Mouse (Mus musculus) adrenal gland, adult (tissue): ENCODE results near the gene Dcp1a.
"Not testable (repeated sequence)": the region's sequence is repeated elsewhere in the genome, so short reads cannot be mapped to it uniquely, and the experiment has no call there.

Source experiments
- DNase-seq, 2 experiments: peaks; one replicate each; pipeline ENCODE4 v3.0.0; 2022 to 2023; ENCODE audit warnings: low spot score in 1 of 2; ENCODE audit not compliant: inconsistent age in 2 of 2

Dcp1a gene

DNA sequence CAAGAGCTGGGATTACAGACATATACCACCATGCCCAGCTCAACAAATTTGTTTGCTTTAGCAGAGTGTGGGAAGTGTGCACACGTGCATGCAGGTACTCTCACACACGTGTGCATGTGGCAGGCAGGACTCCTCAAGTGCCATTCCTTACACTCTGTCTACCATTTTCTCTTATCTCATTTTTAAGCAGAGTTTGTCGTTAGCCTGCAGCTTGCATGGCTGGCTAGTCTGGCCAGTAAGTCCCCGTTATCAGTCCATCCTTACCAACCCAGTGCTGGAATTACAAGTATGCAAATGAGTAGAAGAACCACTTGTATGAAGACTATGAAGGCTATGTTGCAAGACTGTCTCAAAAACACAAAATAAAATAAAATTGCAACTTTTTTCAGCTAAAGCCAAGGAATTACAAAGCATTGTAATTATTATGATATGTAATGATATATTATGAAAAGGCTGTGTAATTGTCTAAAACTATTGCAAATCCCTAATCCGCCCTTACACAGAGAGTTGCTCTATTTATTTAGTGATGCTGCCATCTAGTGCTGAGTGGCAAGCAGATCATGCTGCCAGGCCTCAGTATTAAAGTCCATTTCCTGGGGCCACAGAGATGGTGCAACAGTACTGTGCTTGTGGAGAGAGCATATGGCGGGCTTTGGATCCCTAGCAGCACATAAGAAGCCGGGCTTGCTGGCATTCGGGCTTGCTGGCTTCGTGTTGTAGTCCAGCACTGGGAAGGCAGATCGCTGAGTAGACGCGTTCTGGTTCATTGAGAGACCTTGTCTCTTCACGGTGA, 36.8 kb downstream of the Dcp1a start:
- peak in 1 of 2 experiments; percentile 62 for DNase-seq

DNA sequence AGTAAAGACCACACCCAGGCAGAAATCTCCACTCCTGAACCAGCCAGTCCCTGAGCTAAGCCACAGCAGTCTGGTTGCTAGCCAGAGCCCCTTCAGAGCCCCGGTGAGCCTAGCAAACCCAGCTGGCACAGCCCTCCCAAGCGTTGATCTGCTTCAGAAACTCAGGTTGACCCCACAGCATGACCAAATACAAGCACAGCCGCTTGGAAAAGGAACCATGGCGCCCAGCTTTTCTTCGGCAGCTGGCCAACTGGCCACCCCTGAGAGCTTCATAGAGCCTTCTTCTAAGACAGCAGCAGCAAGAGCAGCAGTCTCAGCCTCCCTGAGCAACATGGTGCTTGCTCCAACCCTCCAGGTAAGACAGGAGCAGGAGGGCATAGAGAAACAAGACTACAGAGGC, 40.0 kb downstream of the Dcp1a start:
- DNase-seq: no peak

DNA sequence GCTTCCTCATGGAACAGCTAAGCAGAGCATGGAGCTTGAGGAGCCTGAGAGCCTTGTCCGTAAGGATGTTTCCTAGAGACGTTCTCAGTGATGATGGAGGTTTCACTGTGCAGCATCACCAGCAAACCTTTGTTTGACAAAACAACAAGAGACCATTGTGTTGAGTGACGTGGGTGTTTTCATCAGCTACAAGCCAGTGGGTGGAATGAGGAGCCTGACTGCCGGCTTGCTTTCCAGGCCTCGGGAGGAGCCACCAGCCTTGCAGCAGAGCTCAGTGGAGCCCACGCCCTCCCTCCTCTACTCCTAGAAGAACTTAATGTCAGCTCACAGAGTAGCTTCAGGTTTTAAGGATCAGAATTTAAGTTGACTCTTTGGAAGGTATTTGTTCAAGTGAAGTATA, 44.0 kb downstream of the Dcp1a start:
- no peak for DNase-seq

DNA sequence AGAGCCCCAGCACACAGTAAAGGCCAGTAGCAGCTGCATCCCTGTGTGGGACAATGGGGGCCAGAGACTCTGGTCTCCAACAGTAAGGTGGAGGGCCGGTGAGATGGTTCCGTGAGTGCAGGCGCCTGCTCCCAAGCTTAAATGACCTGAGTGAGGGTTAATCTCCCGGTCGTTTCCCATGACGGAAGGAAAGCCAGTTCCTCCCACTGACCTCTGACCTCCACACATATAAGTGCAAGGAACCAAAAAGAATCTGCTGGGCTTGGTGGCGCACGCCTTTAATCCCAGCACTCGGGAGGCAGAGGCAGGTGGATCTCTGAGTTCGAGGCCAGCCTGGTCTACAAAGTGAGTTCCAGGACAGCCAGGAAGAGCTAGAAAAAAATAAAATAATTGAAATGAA, 49.1 kb downstream of the Dcp1a start:
- DNase-seq: no peak

DNA sequence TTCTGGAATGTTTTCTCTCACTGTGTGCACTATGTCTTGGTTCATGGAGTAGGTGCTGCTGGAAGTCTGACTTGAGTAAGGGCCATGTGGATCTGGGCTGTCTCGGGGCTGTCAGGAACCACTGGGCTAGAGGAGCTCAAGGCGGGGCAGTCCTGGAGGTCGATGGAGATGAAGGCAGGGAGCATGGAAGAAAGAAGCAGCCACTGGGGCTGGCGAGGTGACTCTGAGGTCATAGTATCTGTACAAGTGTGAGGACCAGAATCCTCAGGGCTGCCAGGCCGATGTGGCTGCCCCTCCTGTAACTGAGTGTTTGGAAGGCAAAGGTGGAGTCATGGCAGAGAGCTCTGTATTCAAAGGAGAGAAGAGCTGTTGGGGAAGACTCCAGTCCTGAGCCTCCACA, 49.6 kb downstream of the Dcp1a start:
- no peak for DNase-seq

DNA sequence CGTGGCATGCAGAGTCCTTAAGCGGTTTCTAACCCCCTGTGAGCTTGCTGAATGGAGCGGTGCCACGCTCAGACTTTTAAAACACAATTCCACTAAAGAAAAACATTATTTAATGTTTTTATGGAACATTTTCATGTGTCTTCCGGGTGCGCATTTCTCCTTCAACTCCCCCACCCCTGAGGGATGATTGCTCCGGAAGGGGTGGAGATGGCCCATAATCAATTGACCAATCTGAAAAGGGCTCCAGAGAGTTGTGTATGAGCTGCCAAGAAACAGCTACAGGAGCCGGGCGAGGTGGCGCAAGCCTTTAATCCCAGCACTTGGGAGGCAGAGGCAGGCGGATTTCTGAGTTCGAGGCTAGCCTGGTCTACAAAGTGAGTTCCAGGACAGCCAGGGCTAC, 50.1 kb downstream of the Dcp1a start:
- DNase-seq: no peak

DNA sequence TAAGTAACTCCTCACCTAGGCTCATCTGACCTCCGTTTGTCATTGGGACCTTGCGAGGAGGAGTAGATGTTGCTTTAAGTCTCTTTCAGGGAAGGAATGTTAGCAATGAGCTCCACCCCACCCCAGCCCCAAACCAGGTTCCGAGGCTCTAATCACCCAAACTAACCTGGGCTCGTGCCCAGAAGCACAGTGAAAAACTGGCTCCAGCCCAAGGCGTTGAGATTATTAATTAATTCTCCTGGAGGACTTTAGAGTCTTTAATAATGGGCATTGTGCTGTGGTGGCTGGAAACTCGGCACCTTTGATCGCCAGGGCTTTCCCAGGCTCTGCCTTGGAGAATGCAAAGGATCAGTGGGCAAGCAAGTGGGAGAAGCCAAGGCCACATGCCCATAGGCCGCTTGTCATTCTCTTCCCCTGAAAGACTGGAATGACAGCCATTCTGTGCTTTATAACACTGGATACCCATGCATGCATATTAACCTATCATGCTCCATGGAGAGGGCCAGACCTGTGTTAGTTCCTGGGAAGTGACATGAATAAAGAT, 51.5 kb downstream of the Dcp1a start:
- peak in 1 of 2 experiments; percentile 59 for DNase-seq

DNA sequence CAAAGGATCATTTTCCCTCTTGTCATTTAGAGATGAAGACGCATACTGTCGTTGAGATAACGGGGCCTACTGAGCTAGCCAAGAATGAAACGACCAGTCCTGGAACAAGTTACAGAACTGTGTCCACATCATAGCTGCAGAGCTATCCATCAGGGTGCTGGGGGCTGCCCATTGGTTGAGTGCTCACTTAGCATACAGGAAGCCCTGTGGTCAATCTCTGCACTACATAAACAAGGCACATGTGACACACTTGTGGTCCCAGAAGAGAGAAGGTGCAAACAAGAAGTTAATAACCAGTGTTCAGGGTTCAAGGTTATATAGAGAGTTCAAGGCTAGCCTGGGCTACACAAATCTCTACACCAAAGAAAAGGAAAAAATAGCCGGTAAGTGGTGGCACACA, 52.1 kb downstream of the Dcp1a start:
- DNase-seq: peak in 1 of 2 experiments; percentile 41

DNA sequence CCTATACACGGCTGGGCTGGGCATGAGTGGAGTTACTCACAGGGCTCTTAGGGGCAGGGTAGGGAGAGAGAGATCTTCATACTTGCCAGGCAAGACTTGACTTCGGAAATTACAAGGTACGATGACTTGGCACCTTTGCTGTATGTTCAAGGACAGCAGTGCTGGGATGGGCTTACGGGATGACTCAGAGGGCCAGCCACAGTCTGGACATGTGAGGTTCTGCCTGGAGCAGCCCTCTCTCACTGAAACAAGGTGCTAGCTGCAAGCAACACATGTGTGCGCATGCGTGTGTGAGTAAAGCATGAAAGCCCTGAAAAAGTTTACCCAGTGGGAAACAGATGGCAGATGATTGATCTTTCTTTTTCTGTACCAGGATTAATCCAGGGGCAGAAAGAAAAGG, 52.6 kb downstream of the Dcp1a start:
- peak in 1 of 2 experiments; percentile 64 for DNase-seq

DNA sequence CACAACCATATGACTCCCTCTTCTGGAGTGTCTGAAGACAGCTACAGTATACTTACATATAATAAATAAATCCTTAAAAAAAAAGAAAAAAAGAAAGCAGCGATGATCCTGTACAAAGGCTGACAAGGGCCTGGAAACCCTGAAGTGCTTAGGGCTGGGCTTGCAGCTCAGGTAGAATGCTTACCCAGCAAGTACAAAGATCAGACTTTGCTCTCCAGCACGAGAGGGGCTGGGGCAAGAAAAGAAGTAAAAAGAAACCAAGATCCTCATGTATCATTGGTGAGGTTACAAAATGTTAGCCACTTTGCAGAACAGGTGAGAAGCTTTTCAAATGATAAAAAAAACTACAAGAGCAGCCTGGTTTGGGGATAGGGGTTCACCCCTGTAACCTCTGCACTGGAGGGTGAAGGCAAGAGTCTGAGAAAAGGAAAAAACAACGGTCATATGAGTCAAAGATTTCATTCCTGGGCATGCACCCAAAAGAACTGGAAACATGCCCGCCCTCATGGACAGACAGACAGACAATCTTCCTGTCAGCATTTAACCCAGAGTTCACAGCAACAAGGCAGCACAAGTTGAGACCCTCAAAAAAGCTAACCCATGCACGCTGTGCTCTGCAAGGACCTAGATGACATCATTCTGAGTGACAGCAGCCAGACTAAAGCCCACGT, 54.6 kb downstream of the Dcp1a start:
- DNase-seq: peak; percentile 54 to 88

DNA sequence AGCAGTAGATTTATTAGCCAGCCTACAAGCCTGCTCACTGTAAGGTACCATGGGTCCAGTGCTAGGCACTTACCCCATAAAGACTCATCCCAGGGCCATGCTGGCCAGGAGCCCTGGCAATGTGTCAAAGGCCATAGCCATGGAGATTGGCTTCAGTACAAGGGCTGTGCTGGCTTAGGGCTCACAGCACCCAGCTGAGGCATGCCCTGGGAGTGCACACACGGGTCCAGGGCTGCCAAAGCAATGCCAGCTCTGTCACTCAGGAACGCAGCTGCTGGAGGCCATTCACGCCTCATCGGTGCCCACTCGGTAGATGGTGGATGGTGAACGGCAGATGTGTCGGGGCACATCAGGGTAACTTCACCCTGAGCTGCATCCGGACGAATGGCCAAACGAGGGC, 62.2 kb downstream of the Dcp1a start:
- peak; percentile 95 to 97 for DNase-seq

DNA sequence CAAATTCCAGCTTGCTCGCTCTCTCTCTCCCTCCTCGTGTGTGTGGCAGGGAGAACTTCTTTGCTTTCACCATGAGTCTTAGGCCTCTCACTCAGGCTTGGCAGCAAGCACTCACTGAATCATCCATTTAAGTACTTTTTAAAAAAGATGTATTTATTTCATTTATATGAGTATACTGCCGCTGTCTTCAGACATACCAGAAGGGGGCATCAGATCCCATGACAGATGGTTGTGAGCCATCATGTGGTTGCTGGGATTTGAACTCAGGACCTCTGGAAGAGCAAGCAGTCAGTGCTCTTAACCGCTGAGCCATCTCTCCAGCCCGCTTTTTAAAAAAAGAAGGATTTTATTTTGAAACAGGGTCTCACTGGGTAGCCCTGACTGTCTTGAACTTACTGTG, 64.0 kb downstream of the Dcp1a start:
- not testable (repeated sequence) for DNase-seq

DNA sequence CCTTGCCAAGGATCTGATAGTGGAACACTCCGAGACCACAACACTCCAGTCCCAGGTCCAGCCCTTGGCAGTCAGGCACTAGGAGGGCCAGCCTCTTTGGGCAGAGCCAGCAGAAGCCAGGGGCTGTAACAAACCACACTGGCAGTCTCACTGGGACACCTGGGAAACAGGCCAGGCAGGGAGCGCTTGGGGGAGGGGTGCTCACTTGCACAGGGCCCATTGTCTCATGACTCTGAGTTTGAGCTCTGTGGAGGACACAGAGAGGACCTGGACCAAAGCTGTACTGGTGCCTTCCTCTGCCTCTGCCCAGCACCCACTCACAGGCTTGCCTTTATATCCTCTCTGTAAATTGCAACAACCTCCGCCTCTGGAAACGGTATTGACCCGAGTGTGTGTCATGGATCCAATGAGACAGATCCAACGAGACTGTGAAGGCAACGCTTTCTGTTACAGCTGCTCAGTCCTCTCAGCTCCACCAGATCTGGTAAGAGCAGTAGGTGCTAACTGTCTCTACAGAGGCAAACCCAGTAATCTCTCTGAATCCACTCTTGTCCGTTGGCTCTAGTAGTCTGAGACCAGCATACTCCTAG, 68.9 kb downstream of the Dcp1a start, which contains the start of gene Tkt:
TSS of gene Tkt (plus strand) at position 229 of the 590 bp plus-strand sequence.
- peak; percentile 77 to 93 for DNase-seq

DNA sequence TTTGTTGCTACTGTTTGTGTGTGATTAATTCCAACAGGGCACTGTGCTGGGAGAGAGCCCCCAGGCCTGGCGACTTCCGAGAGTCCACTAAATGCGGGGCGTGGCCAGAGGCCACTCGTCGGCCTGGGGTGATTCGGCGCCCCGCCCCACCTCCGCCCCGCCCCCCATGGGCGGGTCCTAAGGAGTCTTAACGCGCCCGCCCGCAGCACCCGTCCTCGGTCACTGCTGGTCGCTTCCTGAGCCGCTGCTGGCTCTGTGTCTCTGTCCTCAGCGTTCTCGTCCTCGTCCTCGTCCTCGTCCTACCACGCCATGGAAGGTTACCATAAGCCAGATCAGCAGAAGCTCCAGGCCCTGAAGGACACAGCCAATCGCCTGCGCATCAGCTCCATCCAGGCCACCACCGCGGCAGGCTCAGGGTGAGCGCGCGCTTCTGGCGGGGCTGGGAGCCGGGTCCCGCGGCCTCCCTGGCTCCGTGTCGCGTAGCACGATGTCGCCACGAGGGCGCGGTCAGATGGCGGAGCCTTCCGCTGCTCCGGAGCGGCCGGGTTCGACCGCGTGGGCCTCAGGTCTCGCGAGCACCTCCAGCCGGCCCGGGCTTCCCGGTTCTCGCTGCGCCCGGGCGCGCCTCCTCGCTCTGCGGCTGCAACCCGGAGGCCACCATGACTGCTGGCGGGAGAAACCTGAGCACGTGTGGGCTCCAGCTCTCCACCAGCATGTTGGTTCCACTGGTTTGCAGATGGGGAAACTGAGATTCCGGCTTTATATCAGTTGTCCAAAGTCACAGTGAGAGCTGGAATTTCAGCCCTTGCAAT, 69.8 kb downstream of the Dcp1a start:
- DNase-seq: peak; percentile 96 to 99

DNA sequence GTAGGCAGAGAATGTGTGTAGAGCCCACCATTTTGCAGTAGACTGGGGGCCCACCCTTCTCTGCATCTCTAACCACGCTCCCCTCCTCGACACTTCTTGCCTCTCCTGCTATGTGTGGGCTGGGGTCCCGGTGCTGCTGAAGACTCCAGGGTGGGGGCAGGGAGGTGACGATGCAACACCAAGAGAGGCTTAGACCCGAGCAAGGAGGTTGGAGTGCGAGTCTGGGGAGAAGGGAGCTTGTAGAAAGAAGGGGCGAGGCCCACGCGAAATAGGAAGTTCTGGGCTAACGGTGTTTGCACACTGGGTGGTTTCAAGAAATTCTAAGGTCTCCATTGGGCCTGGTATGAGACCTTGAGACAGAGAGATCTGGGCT, 70.4 kb downstream of the Dcp1a start:
- DNase-seq: peak; percentile 54 to 81

DNA sequence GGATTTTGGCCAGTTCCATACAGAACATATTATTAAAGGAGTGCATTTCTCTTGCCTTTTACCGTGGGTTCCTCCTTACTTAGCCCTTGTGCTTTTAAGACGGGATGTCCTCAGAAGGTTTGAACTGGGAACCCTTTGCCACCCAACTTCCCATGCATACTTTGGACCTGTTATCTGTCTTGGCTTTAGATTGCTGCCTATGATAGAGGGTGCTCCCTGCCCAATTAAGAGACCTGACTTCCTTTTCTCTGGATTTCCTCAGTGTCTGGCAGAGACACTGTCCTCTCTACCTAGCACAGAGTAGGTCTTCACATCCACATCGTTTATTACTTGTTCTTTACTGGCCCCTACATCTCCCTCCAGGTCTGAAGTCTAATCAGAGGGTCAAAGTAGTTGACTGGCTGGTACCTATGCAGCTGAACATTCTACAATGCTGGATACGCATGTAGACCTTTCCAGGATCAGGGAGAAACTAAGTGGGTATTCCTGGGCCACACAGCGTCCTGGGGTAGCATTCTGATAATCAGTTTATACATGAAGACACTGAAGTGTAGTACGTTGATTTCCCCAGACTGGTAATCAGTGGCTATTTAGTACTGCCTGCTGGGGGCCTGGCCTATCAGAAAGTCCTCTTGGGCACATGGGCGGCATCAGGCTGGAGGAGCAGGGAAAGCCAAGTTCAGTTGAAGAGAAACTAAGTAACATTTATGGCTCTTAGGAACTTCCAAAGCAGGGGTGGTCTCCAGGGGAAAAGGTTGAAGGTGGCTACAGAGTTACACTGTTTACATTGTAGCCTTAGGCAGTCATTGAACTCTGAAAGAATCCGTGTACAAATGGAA, 71.1 kb downstream of the Dcp1a start:
- peak in 1 of 2 experiments; percentile 64 for DNase-seq

DNA sequence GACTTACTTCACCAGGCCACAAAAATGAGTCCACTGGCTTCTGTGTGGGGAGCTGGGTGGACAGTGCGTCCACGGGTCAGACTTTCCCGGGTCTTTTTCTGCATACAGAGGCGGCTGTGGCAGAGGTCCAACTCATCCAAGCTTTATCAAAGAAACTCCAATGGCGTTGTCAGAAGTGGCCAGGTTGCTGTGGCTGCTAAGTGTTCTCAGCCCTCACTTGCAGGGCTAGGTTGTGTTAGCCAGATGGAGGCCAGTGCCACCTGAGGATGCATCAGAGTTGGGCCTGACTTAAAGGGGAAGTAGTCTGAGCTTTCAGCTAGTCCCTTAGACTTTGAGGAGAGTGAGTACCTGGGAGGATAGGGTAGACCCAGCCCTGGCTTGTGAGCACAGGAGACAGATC, 72.2 kb downstream of the Dcp1a start:
- peak in 1 of 2 experiments; percentile 72 for DNase-seq

DNA sequence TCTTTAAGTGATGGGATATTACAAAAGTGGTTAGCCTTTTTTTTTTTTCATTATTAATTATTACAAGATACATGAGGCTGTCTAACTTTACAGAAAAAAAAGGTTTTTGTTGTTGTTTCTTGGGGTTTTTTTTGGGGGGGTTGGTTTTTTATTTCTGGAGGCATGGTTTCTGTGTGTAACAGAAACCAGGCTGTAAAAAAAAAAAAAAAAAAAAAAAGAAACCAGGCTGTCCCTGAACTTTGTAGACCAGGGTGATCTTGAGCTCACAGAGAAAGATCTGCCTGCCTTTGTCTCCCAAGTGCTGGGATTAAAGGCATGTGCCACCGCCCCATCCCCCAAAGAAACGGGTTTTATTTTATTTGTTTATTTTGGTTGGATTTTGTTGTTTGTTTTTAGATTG, 72.6 kb downstream of the Dcp1a start:
- DNase-seq: no peak

DNA sequence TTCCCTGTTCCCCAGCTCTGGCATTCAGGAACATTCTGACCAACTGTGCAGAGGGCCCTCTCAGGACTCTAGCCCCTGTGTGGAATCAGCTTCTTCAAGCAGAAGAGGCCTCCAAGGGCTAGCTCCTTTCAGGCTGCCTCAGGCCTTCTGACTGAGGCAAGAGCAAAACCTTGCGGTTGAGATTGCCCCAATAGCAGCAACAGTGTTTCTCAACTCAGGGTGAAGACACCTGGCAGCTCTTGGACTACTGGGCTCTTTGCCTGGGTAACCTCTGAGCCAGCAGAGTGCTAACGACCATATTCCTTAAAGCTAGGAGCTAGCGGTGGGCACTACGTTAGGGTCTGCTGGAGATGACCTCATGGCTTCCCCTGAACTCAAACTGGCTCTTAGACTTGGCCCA, 73.8 kb downstream of the Dcp1a start:
- DNase-seq: peak in 1 of 2 experiments; percentile 77

DNA sequence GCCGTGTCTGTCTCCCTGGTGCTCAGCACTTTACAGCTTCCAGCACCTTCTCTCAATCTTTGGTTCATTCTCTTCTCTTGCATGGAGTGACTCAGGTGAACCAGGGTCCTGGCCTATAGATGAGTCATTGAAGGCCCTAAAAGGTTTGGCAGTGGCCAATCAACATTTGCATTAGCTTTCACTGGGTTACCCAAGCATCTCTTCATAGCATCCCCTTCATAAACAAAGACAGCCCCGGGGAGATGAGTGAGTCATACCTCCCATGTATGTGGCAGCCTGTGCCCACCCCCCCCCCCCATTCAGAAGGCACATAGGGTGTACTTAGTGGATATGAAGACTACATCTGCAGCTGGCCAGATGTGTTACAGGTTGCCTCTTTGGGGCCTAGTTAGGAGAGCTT, 77.3 kb downstream of the Dcp1a start:
- no peak for DNase-seq
